Mouse (Mus musculus): ENCODE results near the gene Bicd2. TPM values are rescaled to one million over a fixed set of nuclear protein-coding genes. Genes with fewer than 3 reads are reported as not detected.
"Not testable (repeated sequence)": the region's sequence is repeated elsewhere in the genome, so short reads cannot be mapped to it uniquely, and the experiment has no call there.

Gene Bicd2
- polyA plus RNA-seq, 1 experiment from 2014 or later: 8.9 TPM

DNA sequence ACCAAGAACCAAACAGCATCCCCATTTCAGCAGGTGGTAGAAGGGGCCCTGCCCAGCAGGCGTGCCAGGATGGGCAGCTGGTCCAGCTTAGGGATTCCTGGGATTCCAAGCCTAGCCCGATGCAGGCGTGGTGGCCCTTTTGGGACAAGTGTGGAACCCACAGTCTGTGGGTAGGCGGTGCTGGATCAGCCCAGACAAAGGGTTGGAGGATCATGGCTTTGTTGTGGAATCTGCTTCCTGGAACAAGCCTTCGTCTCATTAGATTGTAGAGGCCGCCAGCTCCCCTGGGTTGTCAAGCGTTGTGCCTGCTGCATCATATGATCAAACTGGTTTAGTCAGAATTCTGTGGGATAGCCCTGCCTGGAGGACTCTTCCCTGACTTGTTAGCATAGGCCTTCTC, 21.0 kb downstream of the Bicd2 start:
- 0 out of 2 replicates have a peak, but pooled peaks have one; percentile 28 for ATAC-seq

GRCm38 (mm10) chr13:49362804-49363203, 21.4 kb downstream of the Bicd2 start:
- no peak for TF ChIP-seq CTCF (IDR thresholded peaks at IDR 0.05; ENCODE audit: low read depth)
- 82% methylated on average over 2 of the region's 2 CpGs for WGBS
- no peak overlapping the region for H3K9ac ChIP-seq (ENCODE audit: low read depth, low read length)
- H3K4me3 ChIP-seq (ENCODE audit: low read depth, low read length): no peak overlapping the region
- H3K36me3 ChIP-seq (ENCODE audit: control insufficient read depth, insufficient read depth): no peaks in the 10 kb centered on the region
- H3K4me1 ChIP-seq (replicated peaks; ENCODE audit: control insufficient read depth, insufficient read depth, low read length): no peaks in the 10 kb centered on the region
- H3K9me3 ChIP-seq (ENCODE audit: control insufficient read depth): no peaks in the 10 kb centered on the region
- ATAC-seq: no peak
- H3K27ac ChIP-seq (ENCODE audit: low read depth, low read length): no peak overlapping the region
- no peak overlapping the region for H3K4me2 ChIP-seq (replicated peaks; ENCODE audit: low read depth)
- H3K27me3 ChIP-seq (replicated peaks; ENCODE audit: control insufficient read depth, insufficient read depth, low read length): no peaks in the 10 kb centered on the region

More for the DNA sequence above, 21.0 kb downstream of the Bicd2 start:
- no peak overlapping the region for H3K4me2 ChIP-seq (replicated peaks; ENCODE audit: low read depth)
- H3K9ac ChIP-seq (ENCODE audit: low read depth, low read length): no peak overlapping the region
- H3K9me3 ChIP-seq (ENCODE audit: control insufficient read depth): no peaks in the 10 kb centered on the region
- no peaks in the 10 kb centered on the region for H3K27me3 ChIP-seq (replicated peaks; ENCODE audit: control insufficient read depth, insufficient read depth, low read length)
- no peaks in the 10 kb centered on the region for H3K36me3 ChIP-seq (ENCODE audit: control insufficient read depth, insufficient read depth)
- no peak overlapping the region for H3K4me3 ChIP-seq (ENCODE audit: low read depth, low read length)
- H3K4me1 ChIP-seq (replicated peaks; ENCODE audit: control insufficient read depth, insufficient read depth, low read length): no peaks in the 10 kb centered on the region
- no peak for TF ChIP-seq CTCF (IDR thresholded peaks at IDR 0.05; ENCODE audit: low read depth)
- WGBS: 57% methylated on average over 7 of the region's 7 CpGs
- no peak overlapping the region for H3K27ac ChIP-seq (ENCODE audit: low read depth, low read length)

- H3K36me3 ChIP-seq (ENCODE audit: control insufficient read depth, insufficient read depth): peaks cover 5% of the 10 kb centered on the region; the same call in 1 of the 2 replicates
- no peak for TF ChIP-seq CTCF (IDR thresholded peaks at IDR 0.05; ENCODE audit: low read depth)
- no peaks in the 10 kb centered on the region for H3K4me1 ChIP-seq (replicated peaks; ENCODE audit: control insufficient read depth, insufficient read depth, low read length)
- no peak for ATAC-seq
- WGBS: 41% methylated on average over 2 of the region's 2 CpGs
- H3K27ac ChIP-seq (ENCODE audit: low read depth, low read length): no peak overlapping the region
- H3K9me3 ChIP-seq (ENCODE audit: control insufficient read depth): no peaks in the 10 kb centered on the region
- H3K9ac ChIP-seq (ENCODE audit: low read depth, low read length): no peak overlapping the region
- no peak overlapping the region for H3K4me3 ChIP-seq (ENCODE audit: low read depth, low read length)
- no peaks in the 10 kb centered on the region for H3K27me3 ChIP-seq (replicated peaks; ENCODE audit: control insufficient read depth, insufficient read depth, low read length)
- no peak overlapping the region for H3K4me2 ChIP-seq (replicated peaks; ENCODE audit: low read depth)
These were observed 23.3 kb downstream of the Bicd2 start for GRCm38 (mm10) chr13:49364716-49365115.

DNA sequence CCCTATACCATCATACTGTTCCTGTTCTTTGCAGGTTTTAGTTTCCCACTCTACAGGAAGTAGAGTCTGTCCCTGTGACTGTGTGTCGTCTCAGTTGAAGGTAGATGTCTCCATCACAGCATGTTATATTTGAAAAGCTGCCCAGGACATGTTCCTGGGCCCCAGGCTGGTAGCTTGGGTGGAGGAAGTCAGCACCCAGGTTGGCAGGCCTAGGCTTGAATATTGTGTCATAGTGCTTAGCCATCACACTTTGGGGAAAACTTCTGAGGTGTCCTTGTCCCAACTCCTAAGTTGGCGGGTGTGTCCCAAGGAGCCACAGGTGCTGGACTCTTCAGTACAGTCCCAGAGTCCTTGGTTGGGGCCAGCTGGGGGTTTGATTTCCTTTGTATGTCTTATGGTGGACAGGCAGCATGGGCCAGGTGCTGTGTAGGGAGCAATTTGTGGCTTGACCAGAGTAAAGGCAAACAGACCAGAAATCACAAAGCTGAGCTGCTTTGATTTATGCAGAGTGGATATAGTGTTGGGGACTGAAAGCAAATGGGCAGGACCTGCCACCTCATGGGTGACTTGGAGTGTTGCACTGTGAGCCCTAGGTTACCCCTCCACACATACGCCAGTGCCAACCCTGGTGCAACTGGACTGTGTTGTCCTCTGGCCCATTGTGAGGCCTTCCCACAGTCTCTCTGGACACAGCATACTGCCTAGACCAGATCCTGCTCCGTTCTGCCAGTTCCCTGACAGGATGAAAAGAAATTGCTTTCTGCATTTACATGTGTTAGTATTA, 26.5 kb downstream of the Bicd2 start:
- Histone ChIP-seq H3K36me3 (ENCODE audit: control insufficient read depth, insufficient read depth) (peaks cover 11% of the 10 kb centered on the region; the same call in 1 of the 2 replicates), H3K27ac (ENCODE audit: low read depth, low read length) (no peak overlapping the region), H3K9me3 (ENCODE audit: control insufficient read depth) (no peaks in the 10 kb centered on the region), H3K4me3 (ENCODE audit: low read depth, low read length) (no peak overlapping the region), H3K9ac (ENCODE audit: low read depth, low read length) (no peak overlapping the region), H3K27me3 (replicated peaks; ENCODE audit: control insufficient read depth, insufficient read depth, low read length) (no peaks in the 10 kb centered on the region), H3K4me2 (replicated peaks; ENCODE audit: low read depth) (no peak overlapping the region), H3K4me1 (replicated peaks; ENCODE audit: control insufficient read depth, insufficient read depth, low read length) (peaks cover 9% of the 10 kb centered on the region; the same call in 1 of the 2 replicates)
- 75% methylated on average over 4 of the region's 4 CpGs for WGBS
- ATAC-seq: no peak
- peak; percentile 36 for TF ChIP-seq CTCF (IDR thresholded peaks at IDR 0.05; ENCODE audit: low read depth)

GRCm38 (mm10) chr13:49369404-49369803, 28.0 kb downstream of the Bicd2 start:
- 87% methylated on average over 10 of the region's 10 CpGs for WGBS
- no peak overlapping the region for H3K27ac ChIP-seq (ENCODE audit: low read depth, low read length)
- H3K4me1 ChIP-seq (replicated peaks; ENCODE audit: control insufficient read depth, insufficient read depth, low read length): peaks cover 9% of the 10 kb centered on the region; the same call in 1 of the 2 replicates
- no peak for TF ChIP-seq CTCF (IDR thresholded peaks at IDR 0.05; ENCODE audit: low read depth)
- H3K4me3 ChIP-seq (ENCODE audit: low read depth, low read length): no peak overlapping the region
- no peaks in the 10 kb centered on the region for H3K27me3 ChIP-seq (replicated peaks; ENCODE audit: control insufficient read depth, insufficient read depth, low read length)
- H3K36me3 ChIP-seq (ENCODE audit: control insufficient read depth, insufficient read depth): peaks cover 11% of the 10 kb centered on the region; the same call in 1 of the 2 replicates
- H3K4me2 ChIP-seq (replicated peaks; ENCODE audit: low read depth): no peak overlapping the region
- no peak overlapping the region for H3K9ac ChIP-seq (ENCODE audit: low read depth, low read length)
- ATAC-seq: no peak
- H3K9me3 ChIP-seq (ENCODE audit: control insufficient read depth): no peaks in the 10 kb centered on the region

DNA sequence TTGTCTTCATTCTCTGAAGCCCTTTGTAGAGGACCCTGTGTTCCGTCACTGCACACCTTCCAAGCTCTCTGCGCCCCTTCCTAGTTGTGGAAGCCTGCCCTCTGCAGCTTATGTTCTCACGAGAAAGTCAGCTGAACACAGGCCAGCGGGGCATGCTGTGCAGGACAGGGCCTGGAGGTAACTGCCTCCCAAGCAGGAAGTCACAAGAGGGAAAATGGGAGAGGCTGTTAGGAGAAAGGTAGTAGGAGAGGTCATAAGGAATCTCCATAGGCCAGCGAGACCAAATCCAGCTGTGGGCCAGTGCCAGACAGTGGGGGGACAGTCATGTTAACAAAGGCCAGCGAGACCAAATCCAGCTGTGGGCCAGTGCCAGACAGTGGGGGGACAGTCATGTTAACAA, 28.8 kb downstream of the Bicd2 start:
- ATAC-seq; H3K4me3 ChIP-seq (ENCODE audit: low read depth, low read length); H3K4me2 ChIP-seq (replicated peaks; ENCODE audit: low read depth); H3K27me3 ChIP-seq (replicated peaks; ENCODE audit: control insufficient read depth, insufficient read depth, low read length); H3K9ac ChIP-seq (ENCODE audit: low read depth, low read length); H3K27ac ChIP-seq (ENCODE audit: low read depth, low read length); H3K4me1 ChIP-seq (replicated peaks; ENCODE audit: control insufficient read depth, insufficient read depth, low read length); H3K9me3 ChIP-seq (ENCODE audit: control insufficient read depth): not testable (repeated sequence)
- 62% methylated on average over 6 of the region's 6 CpGs for WGBS
- peaks cover 18% of the 10 kb centered on the region; the same call in 1 of the 2 replicates for H3K36me3 ChIP-seq (ENCODE audit: control insufficient read depth, insufficient read depth)

DNA sequence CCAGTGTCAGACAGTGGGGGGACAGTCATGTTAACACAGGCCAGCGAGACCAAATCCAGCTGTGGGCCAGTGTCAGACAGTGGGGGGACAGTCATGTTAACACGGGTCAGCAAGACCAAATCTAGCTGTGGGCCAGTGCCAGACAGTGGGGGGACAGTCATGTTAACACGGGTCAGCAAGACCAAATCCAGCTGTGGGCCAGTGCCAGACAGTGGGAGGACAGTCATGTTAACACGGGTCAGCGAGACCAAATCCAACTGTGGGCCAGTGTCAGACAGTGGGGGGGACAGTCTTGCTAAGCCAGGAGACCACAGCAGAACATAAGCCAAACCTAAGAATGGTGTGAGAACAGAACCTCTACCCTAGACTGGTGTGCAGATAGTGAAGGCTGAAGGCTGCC, 29.5 kb downstream of the Bicd2 start:
- Histone ChIP-seq H3K36me3 (ENCODE audit: control insufficient read depth, insufficient read depth) (peaks cover 23% of the 10 kb centered on the region; the same call in 1 of the 2 replicates), H3K27ac (ENCODE audit: low read depth, low read length) (peak overlapping the region; percentile 22; the same call in 1 of the 2 replicates)
- not testable (repeated sequence) for H3K27me3 ChIP-seq (replicated peaks; ENCODE audit: control insufficient read depth, insufficient read depth, low read length); H3K9ac ChIP-seq (ENCODE audit: low read depth, low read length); H3K9me3 ChIP-seq (ENCODE audit: control insufficient read depth); H3K4me2 ChIP-seq (replicated peaks; ENCODE audit: low read depth); H3K4me3 ChIP-seq (ENCODE audit: low read depth, low read length); H3K4me1 ChIP-seq (replicated peaks; ENCODE audit: control insufficient read depth, insufficient read depth, low read length); ATAC-seq
- WGBS: 67% methylated on average over 5 of the region's 5 CpGs

Measured in intestine, postnatal 0 days (tissue).